Mouse (Mus musculus) MEL (cell line): ENCODE results near the gene Iqch.

Source experiments
- BHLHE40 ChIP-seq: IDR thresholded peaks from 2 replicates; pipeline ENCODE4 v1.6.1; 2012; ENCODE audit warnings: low read depth, mild to moderate bottlenecking, inconsistent platforms, low read length, improper control_type of control experiment, borderline replicate concordance
- CTCF ChIP-seq, 3 experiments: IDR thresholded peaks in 2 of 3; conservative IDR thresholded peaks in 1 of 3; 2 replicates each; pipeline ENCODE4 v1.5.1; 2011 to 2012; ENCODE audit warnings: low read length in 3 of 3, low read depth in 2 of 3, mild to moderate bottlenecking in 2 of 3, improper control_type of control experiment in 1 of 3, inconsistent platforms in 1 of 3, mixed read lengths in 1 of 3, moderate library complexity in 1 of 3; ENCODE audit not compliant: control insufficient read depth in 1 of 3, insufficient read depth in 1 of 3, poor library complexity in 1 of 3, severe bottlenecking in 1 of 3
- E2F4 ChIP-seq: IDR thresholded peaks from 2 replicates; pipeline ENCODE4 v1.6.1; 2011; ENCODE audit warnings: low read depth, low read length, improper control_type of control experiment, borderline replicate concordance
- EP300 ChIP-seq, 2 experiments: IDR thresholded peaks; 2 replicates each; pipeline ENCODE4 v1.6.1; 2011; ENCODE audit warnings: improper control_type of control experiment in 2 of 2, low read length in 2 of 2, low read depth in 1 of 2, mild to moderate bottlenecking in 1 of 2
- GABPA ChIP-seq: IDR thresholded peaks from 2 replicates; pipeline ENCODE4 v1.6.1; 2012; ENCODE audit warnings: low read depth, mild to moderate bottlenecking, inconsistent platforms, low read length, improper control_type of control experiment, moderate library complexity
- GATA1 ChIP-seq: IDR thresholded peaks from 2 replicates; pipeline ENCODE4 v1.6.1; 2011; ENCODE audit warnings: low read depth, low read length, improper control_type of control experiment
- MAFK ChIP-seq: IDR thresholded peaks from 2 replicates; pipeline ENCODE4 v1.6.1; 2011; ENCODE audit warnings: low read depth, mild to moderate bottlenecking, low read length, improper control_type of control experiment, borderline replicate concordance
- POLR2A ChIP-seq, 2 experiments: IDR thresholded peaks; 2 replicates each; pipeline ENCODE4 v1.6.1; 2011 to 2012; ENCODE audit warnings: low read length in 2 of 2, mild to moderate bottlenecking in 2 of 2, control low read depth in 1 of 2, improper control_type of control experiment in 1 of 2, low read depth in 1 of 2, moderate library complexity in 1 of 2; ENCODE audit not compliant: control insufficient read depth in 1 of 2, insufficient read depth in 1 of 2, poor library complexity in 1 of 2
- POLR2AphosphoS2 ChIP-seq: IDR thresholded peaks from 2 replicates; pipeline ENCODE4 v1.6.1; 2011; ENCODE audit warnings: low read length, improper control_type of control experiment
- RCOR1 ChIP-seq: IDR thresholded peaks from 2 replicates; pipeline ENCODE4 v1.6.1; 2012; ENCODE audit warnings: low read depth, mild to moderate bottlenecking, inconsistent platforms, low read length, improper control_type of control experiment
- TCF12 ChIP-seq: IDR thresholded peaks from 2 replicates; pipeline ENCODE4 v1.6.1; 2014; ENCODE audit warnings: low read depth, mild to moderate bottlenecking, inconsistent platforms, low read length, improper control_type of control experiment, moderate library complexity
- UBTF ChIP-seq: IDR thresholded peaks from 2 replicates; pipeline ENCODE4 v1.6.1; 2012; ENCODE audit warnings: low read depth, mild to moderate bottlenecking, inconsistent platforms, low read length, improper control_type of control experiment, moderate library complexity, borderline replicate concordance; ENCODE audit not compliant: insufficient read depth
- USF1 ChIP-seq: IDR thresholded peaks from 2 replicates; pipeline ENCODE4 v1.6.1; 2014; ENCODE audit warnings: low read depth, mild to moderate bottlenecking, inconsistent platforms, low read length, improper control_type of control experiment, moderate library complexity

DNA sequence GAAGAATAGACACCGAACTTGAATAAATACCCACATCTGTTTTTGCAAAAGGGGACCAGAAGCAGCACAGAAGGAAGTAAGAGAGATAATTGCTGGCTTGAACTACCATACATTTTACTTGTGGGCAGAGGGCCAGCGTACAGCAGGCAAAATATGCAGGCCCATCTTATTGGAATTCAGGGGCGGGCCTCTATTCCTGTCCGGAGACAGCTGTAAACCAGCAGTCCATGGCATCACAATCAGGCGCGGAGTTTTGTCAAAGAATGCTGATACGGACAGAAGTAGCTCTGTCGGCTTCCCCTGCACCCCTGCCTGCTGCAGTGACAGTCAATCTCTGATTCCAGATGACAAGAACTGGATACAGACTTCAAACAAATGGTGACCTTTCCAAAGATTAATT is 33.5 kb downstream of the Iqch start:
- no peak for TF ChIP-seq MAFK
- TF ChIP-seq E2F4: no peak
- no peak for TF ChIP-seq BHLHE40
- TF ChIP-seq POLR2A (IDR thresholded peaks at IDR 0.05; ENCODE audit: control insufficient read depth in 1 of 2, insufficient read depth in 1 of 2, low read depth in 1 of 2, low read length in 2 of 2, poor library complexity in 1 of 2): no peak
- TF ChIP-seq EP300 (IDR thresholded peaks at IDR 0.05; ENCODE audit: low read depth in 1 of 2, low read length in 2 of 2): no peak
- no peak for TF ChIP-seq TCF12
- TF ChIP-seq CTCF (IDR thresholded peaks at IDR 0.05 in 2 of 3, conservative IDR thresholded peaks at IDR 0.05 in 1 of 3; ENCODE audit: control insufficient read depth in 1 of 3, insufficient read depth in 1 of 3, low read depth in 2 of 3, low read length in 3 of 3, poor library complexity in 1 of 3, severe bottlenecking in 1 of 3): no peak
- no peak for TF ChIP-seq POLR2AphosphoS2
- no peak for TF ChIP-seq GABPA
- TF ChIP-seq GATA1: no peak
- no peak for TF ChIP-seq UBTF
- no peak for TF ChIP-seq USF1
- no peak for TF ChIP-seq RCOR1
